21 mouse cellular contexts compared by ENCODE assay signal in genomic region chr9:90240560-90240959, GRCm38 (mm10). TPM values are rescaled to one million over a fixed set of nuclear protein-coding genes. Genes with fewer than 3 reads are reported as not detected.
DNase-seq lines count a peak whose midpoint lies in the region; ATAC-seq lines count a peak whose summit lies in the region.
"Had no signal": no experiment of that assay in that cellular context is flagged by ENCODE, and none has a peak within 500 bp of the region (broad histone marks: within the 10 kb centered on the region; RNA-seq: fewer than 3 reads in every experiment).

No protein-coding gene starts in this region.

- WGBS in neural tube, embryonic 13.5 days, result 55% methylated on average over 4 of the region's 4 CpGs
- 54% methylated on average over 4 of the region's 4 CpGs for WGBS in forebrain, embryonic 16.5 days
- WGBS in liver, embryonic 16.5 days (ENCODE audit: insufficient replicate concordance), result 61% methylated on average over 4 of the region's 4 CpGs

- no peak overlapping the region for H3K4me2 ChIP-seq in neural tube, embryonic 13.5 days
- H3K4me2 ChIP-seq in forebrain, embryonic 16.5 days (ENCODE audit: low read length), result no peak overlapping the region
- no peak overlapping the region for H3K4me2 ChIP-seq in liver, embryonic 16.5 days (ENCODE audit: low read depth, low read length)
- H3K4me2 ChIP-seq: heart, embryonic 12.5 days; lung, embryonic 14.5 days; midbrain, embryonic 12.5 days had no signal

- H3K4me1 ChIP-seq in neural tube, embryonic 13.5 days (replicated peaks), result no peaks in the 10 kb centered on the region
- no peaks in the 10 kb centered on the region for H3K4me1 ChIP-seq in forebrain, embryonic 16.5 days (replicated peaks; ENCODE audit: control insufficient read depth, insufficient read depth, low read length)
- peaks cover 76% of the 10 kb centered on the region for H3K4me1 ChIP-seq in liver, embryonic 16.5 days (ENCODE audit: control insufficient read depth, low read depth, low read length)
- H3K4me1 ChIP-seq: midbrain, embryonic 12.5 days had no signal

- peaks cover 18% of the 10 kb centered on the region for H3K36me3 ChIP-seq in neural tube, embryonic 13.5 days
- H3K36me3 ChIP-seq in forebrain, embryonic 16.5 days (ENCODE audit: control insufficient read depth, insufficient read depth), result no peaks in the 10 kb centered on the region
- peaks cover 22% of the 10 kb centered on the region for H3K36me3 ChIP-seq in liver, embryonic 16.5 days (ENCODE audit: control insufficient read depth, insufficient read depth)

- no peak overlapping the region for H3K27ac ChIP-seq in neural tube, embryonic 13.5 days (replicated peaks)
- H3K27ac ChIP-seq in forebrain, embryonic 16.5 days (ENCODE audit: low read length), result no peak overlapping the region
- peak overlapping the region; percentile 65; the same call in 1 of the 2 replicates for H3K27ac ChIP-seq in liver, embryonic 16.5 days (ENCODE audit: low read length)
- H3K27ac ChIP-seq: kidney, postnatal 0 days; macrophage; midbrain, embryonic 12.5 days had no signal

- no peaks in the 10 kb centered on the region for H3K9me3 ChIP-seq in neural tube, embryonic 13.5 days
- no peaks in the 10 kb centered on the region for H3K9me3 ChIP-seq in forebrain, embryonic 16.5 days (ENCODE audit: control insufficient read depth, low read length)
- no peaks in the 10 kb centered on the region for H3K9me3 ChIP-seq in liver, embryonic 16.5 days (replicated peaks; ENCODE audit: control insufficient read depth, low read length)
- H3K9me3 ChIP-seq: heart, embryonic 12.5 days; midbrain, embryonic 12.5 days had no signal

- H3K4me3 ChIP-seq in neural tube, embryonic 13.5 days, result no peak overlapping the region
- H3K4me3 ChIP-seq in forebrain, embryonic 16.5 days (replicated peaks; ENCODE audit: low read length), result no peak overlapping the region
- H3K4me3 ChIP-seq in liver, embryonic 16.5 days (ENCODE audit: low read depth, low read length), result no peak overlapping the region
- H3K4me3 ChIP-seq: erythroblast, embryonic 14.5 days; heart, embryonic 12.5 days; midbrain, embryonic 12.5 days had no signal

- ATAC-seq in frontal cortex, adult (ENCODE audit: low TSS enrichment), result 0 out of 2 replicates have a peak, but pooled peaks have one; percentile 17
- peak; percentile 52; the same call in 1 of the 2 replicates for ATAC-seq in neural tube, embryonic 13.5 days (ENCODE audit: low read depth)
- ATAC-seq in forebrain, embryonic 16.5 days, result peak; percentile 61
- no peak for ATAC-seq in liver, embryonic 16.5 days (ENCODE audit: low read depth)

- no peak overlapping the region for H3K9ac ChIP-seq in neural tube, embryonic 13.5 days
- no peak overlapping the region for H3K9ac ChIP-seq in forebrain, embryonic 16.5 days (replicated peaks; ENCODE audit: low read depth, low read length)
- no peak overlapping the region for H3K9ac ChIP-seq in liver, embryonic 16.5 days (ENCODE audit: low read depth, low read length)
- H3K9ac ChIP-seq: heart, embryonic 12.5 days; lung, embryonic 14.5 days; midbrain, embryonic 12.5 days had no signal

- DNase-seq in frontal cortex, postnatal 14 days (ENCODE audit: low spot score in 2 of 2), result no peak
- no peak for DNase-seq in neural tube, embryonic 10.5 days (ENCODE audit: extremely low spot score, low spot score)
- no peak for DNase-seq in gastrocnemius, postnatal 10 days
- DNase-seq in cerebellum, postnatal 10 days, result no peak
- DNase-seq: adrenal gland, postnatal 36 days; B cell, adult 2 months; cerebellum, adult 11 months; cerebellum, postnatal 25 days; heart, postnatal 36 days; kidney, adult 11 months; lung, embryonic 14.5 days; right cerebral cortex, adult 18-20 months had no signal

- H3K27me3 ChIP-seq in neural tube, embryonic 13.5 days, result no peaks in the 10 kb centered on the region
- no peaks in the 10 kb centered on the region for H3K27me3 ChIP-seq in forebrain, embryonic 16.5 days (replicated peaks; ENCODE audit: control insufficient read depth, insufficient read depth, low read length)
- no peaks in the 10 kb centered on the region for H3K27me3 ChIP-seq in liver, embryonic 16.5 days (ENCODE audit: control insufficient read depth, insufficient read depth, low read depth, low read length)
- H3K27me3 ChIP-seq: heart, embryonic 12.5 days; midbrain, embryonic 12.5 days had no signal

RNA-seq across cellular contexts. Expression of gene Tbc1d2b, which starts 30.0 kb away (rescaled TPM):
- polyA plus RNA-seq in neural tube, embryonic 13.5 days (2015; fragmentation: Nextera tagmentation; extraction: Ambion mirVana), result 6.8 and 7.3 TPM in 2 replicates
- polyA plus RNA-seq in forebrain, embryonic 16.5 days (2015; fragmentation: Nextera tagmentation; extraction: Ambion mirVana), result 5.3 and 7.1 TPM in 2 replicates
- 8.0 and 8.3 TPM in 2 replicates for polyA plus RNA-seq in liver, embryonic 16.5 days (2015; fragmentation: Nextera tagmentation; extraction: Ambion mirVana)
- 10 to 100 TPM; 22.2 to 23.3 TPM for total RNA-seq in gastrocnemius, postnatal 10 days (2021)
